Mouse (Mus musculus): ENCODE measurements at regions not wholly inside any gene's neighbourhood (a gene's known extent, or its start where the extent isn't known, plus 50 kb on each side); places are given as distances from the start of the nearest gene placed in this dataset.

- Histone ChIP-seq H3K4me3 (ENCODE audit: control insufficient read depth in 1 of 2, insufficient read depth in 1 of 2, low read depth in 2 of 2, low read length in 2 of 2) (no peak overlapping the region), H3K9me3 (replicated peaks; ENCODE audit: insufficient read depth, low read length) (no peaks in the 10 kb centered on the region), H3K9ac (ENCODE audit: control insufficient read depth, low read depth, low read length, poor library complexity, severe bottlenecking) (no peak overlapping the region), H3K36me3 (ENCODE audit: control insufficient read depth in 1 of 2, insufficient read depth in 2 of 2, low read length in 2 of 2) (no peaks in the 10 kb centered on the region), H3K27me3 (ENCODE audit: control insufficient read depth in 1 of 2, insufficient read depth in 2 of 2, low read length in 2 of 2) (no peaks in the 10 kb centered on the region), H3K27ac (ENCODE audit: control insufficient read depth, low read depth, low read length) (no peak overlapping the region), H3K79me2 (ENCODE audit: control insufficient read depth, insufficient read depth, low read length, poor library complexity) (no peaks in the 10 kb centered on the region), H3K4me1 (ENCODE audit: control insufficient read depth in 1 of 2, insufficient read depth in 2 of 2, low read length in 2 of 2) (no peaks in the 10 kb centered on the region)
- TF ChIP-seq JUND (IDR thresholded peaks at IDR 0.05; ENCODE audit: low read depth, low read length), result no peak
- no peak for TF ChIP-seq ELF1 (IDR thresholded peaks at IDR 0.05; ENCODE audit: low read depth, low read length)
- TF ChIP-seq USF1 (IDR thresholded peaks at IDR 0.05; ENCODE audit: low read depth, low read length), result no peak
- no peak for TF ChIP-seq SMC3 (IDR thresholded peaks at IDR 0.05; ENCODE audit: low read depth, low read length)
- TF ChIP-seq RCOR1 (IDR thresholded peaks at IDR 0.05; ENCODE audit: low read depth, low read length), result no peak
- no peak for TF ChIP-seq BHLHE40 (IDR thresholded peaks at IDR 0.05; ENCODE audit: borderline replicate concordance, low read depth, low read length)
- TF ChIP-seq ZNF384 (IDR thresholded peaks at IDR 0.05; ENCODE audit: low read depth, low read length), result no peak
- no peak for TF ChIP-seq TBP (IDR thresholded peaks at IDR 0.05; ENCODE audit: low read depth, low read length)
- TF ChIP-seq CTCF (IDR thresholded peaks at IDR 0.05 in 2 of 3, conservative IDR thresholded peaks at IDR 0.05 in 1 of 3; ENCODE audit: control insufficient read depth in 1 of 3, insufficient read depth in 1 of 3, low read depth in 2 of 3, low read length in 3 of 3, poor library complexity in 1 of 3, severe bottlenecking in 1 of 3), result no peak
- TF ChIP-seq MAFK (IDR thresholded peaks at IDR 0.05; ENCODE audit: borderline replicate concordance, low read depth, low read length), result no peak
- no peak for TF ChIP-seq POLR2AphosphoS2 (IDR thresholded peaks at IDR 0.05; ENCODE audit: low read length)
- no peak for TF ChIP-seq TAL1 (IDR thresholded peaks at IDR 0.05; ENCODE audit: low read length)
- TF ChIP-seq HCFC1 (IDR thresholded peaks at IDR 0.05; ENCODE audit: low read depth, low read length), result no peak
- no peak for TF ChIP-seq ETS1 (IDR thresholded peaks at IDR 0.05; ENCODE audit: low read depth, low read length)
- TF ChIP-seq MXI1 (IDR thresholded peaks at IDR 0.05; ENCODE audit: low read depth, low read length), result no peak
- no peak for TF ChIP-seq NRF1 (IDR thresholded peaks at IDR 0.05; ENCODE audit: insufficient read depth, low read depth, low read length, poor library complexity, severe bottlenecking)
- TF ChIP-seq GATA1 (IDR thresholded peaks at IDR 0.05; ENCODE audit: low read depth, low read length), result no peak
- no peak for TF ChIP-seq RAD21 (IDR thresholded peaks at IDR 0.05; ENCODE audit: low read depth, low read length)
- no peak for TF ChIP-seq SIN3A (IDR thresholded peaks at IDR 0.05; ENCODE audit: low read length)
- no peak for TF ChIP-seq POLR2AphosphoS5 (IDR thresholded peaks at IDR 0.05; ENCODE audit: borderline replicate concordance, low read depth, low read length)
- DNase-seq (ENCODE audit: low read depth, low spot score), result no peak
Measured at GRCm38 (mm10) chr13:11392027-11392426, 714.7 kb downstream of the Ryr2 start.

- H3K9me3 ChIP-seq (replicated peaks; ENCODE audit: insufficient read depth, low read length), result no peaks in the 10 kb centered on the region
- DNase-seq (ENCODE audit: low read depth, low spot score), result no peak
- H3K9ac ChIP-seq (ENCODE audit: control insufficient read depth, low read depth, low read length, poor library complexity, severe bottlenecking), result no peak overlapping the region
- H3K27ac ChIP-seq (ENCODE audit: control insufficient read depth, low read depth, low read length), result no peak overlapping the region
- TF ChIP-seq GATA1 (IDR thresholded peaks at IDR 0.05; ENCODE audit: low read depth, low read length) (no peak), NELFE (IDR thresholded peaks at IDR 0.05; ENCODE audit: low read depth, low read length) (no peak), SIN3A (IDR thresholded peaks at IDR 0.05; ENCODE audit: low read length) (no peak), EP300 (IDR thresholded peaks at IDR 0.05; ENCODE audit: low read depth in 1 of 2, low read length in 2 of 2) (no peak), MAZ (IDR thresholded peaks at IDR 0.05; ENCODE audit: low read depth, low read length) (no peak), SMC3 (IDR thresholded peaks at IDR 0.05; ENCODE audit: low read depth, low read length) (no peak)
- no peak overlapping the region for H3K4me3 ChIP-seq (ENCODE audit: control insufficient read depth in 1 of 2, insufficient read depth in 1 of 2, low read depth in 2 of 2, low read length in 2 of 2)
- H3K79me2 ChIP-seq (ENCODE audit: control insufficient read depth, insufficient read depth, low read length, poor library complexity), result no peaks in the 10 kb centered on the region
- H3K27me3 ChIP-seq (ENCODE audit: control insufficient read depth in 1 of 2, insufficient read depth in 2 of 2, low read length in 2 of 2), result no peaks in the 10 kb centered on the region
- no peaks in the 10 kb centered on the region for H3K36me3 ChIP-seq (ENCODE audit: control insufficient read depth in 1 of 2, insufficient read depth in 2 of 2, low read length in 2 of 2)
- no peaks in the 10 kb centered on the region for H3K4me1 ChIP-seq (ENCODE audit: control insufficient read depth in 1 of 2, insufficient read depth in 2 of 2, low read length in 2 of 2)
Measured at GRCm38 (mm10) chr13:11375452-11375851, 731.3 kb downstream of the Ryr2 start.
